Mouse (Mus musculus) kidney, adult 18-20 months (tissue): ENCODE measurements at regions not wholly inside any gene's neighbourhood (a gene's known extent, or its start where the extent isn't known, plus 50 kb on each side); places are given as distances from the start of the nearest gene placed in this dataset.

Source experiments
- DNase-seq: peaks from one replicate; pipeline ENCODE4 v3.0.0; 2021

GRCm38 (mm10) chr9:49946857-49947256, 148.1 kb upstream of the Ncam1 start:
- DNase-seq, result no peak

GRCm38 (mm10) chr9:49935555-49936376, 137.0 kb upstream of the Ncam1 start:
- no peak for DNase-seq

- no peak for DNase-seq
These were observed 129.4 kb upstream of the Ncam1 start for GRCm38 (mm10) chr9:49928041-49928656.

- no peak for DNase-seq
These were observed 128.6 kb upstream of the Ncam1 start for GRCm38 (mm10) chr9:49927281-49927680.

- no peak for DNase-seq
These were observed 127.1 kb upstream of the Ncam1 start for GRCm38 (mm10) chr9:49925796-49926195.

GRCm38 (mm10) chr9:49923981-49924501, 125.3 kb upstream of the Ncam1 start:
- DNase-seq, result peak; percentile 68

- no peak for DNase-seq
These were observed 124.0 kb upstream of the Ncam1 start for GRCm38 (mm10) chr9:49922770-49923169.

- no peak for DNase-seq
These were observed 123.4 kb upstream of the Ncam1 start for GRCm38 (mm10) chr9:49922162-49922561.

GRCm38 (mm10) chr9:49921306-49921705, 122.6 kb upstream of the Ncam1 start:
- DNase-seq, result no peak

- no peak for DNase-seq
These were observed 116.5 kb upstream of the Ncam1 start for GRCm38 (mm10) chr9:49915046-49915719.

- DNase-seq, result no peak
These were observed 115.0 kb upstream of the Ncam1 start for GRCm38 (mm10) chr9:49913677-49914076.

GRCm38 (mm10) chr9:49912306-49912705, 113.6 kb upstream of the Ncam1 start:
- DNase-seq, result no peak

GRCm38 (mm10) chr9:49906306-49906705, 107.6 kb upstream of the Ncam1 start:
- no peak for DNase-seq

- no peak for DNase-seq
These were observed 107.0 kb upstream of the Ncam1 start for GRCm38 (mm10) chr9:49905703-49906102.

- no peak for DNase-seq
These were observed 100.2 kb upstream of the Ncam1 start for GRCm38 (mm10) chr9:49898947-49899346.

GRCm38 (mm10) chr9:49884516-49885343, 86.0 kb upstream of the Ncam1 start:
- DNase-seq, result no peak

- no peak for DNase-seq
These were observed 80.8 kb upstream of the Ncam1 start for GRCm38 (mm10) chr9:49879361-49880128.

GRCm38 (mm10) chr9:49874881-49875280, 76.2 kb upstream of the Ncam1 start:
- DNase-seq, result no peak

- DNase-seq, result no peak
These were observed 74.8 kb upstream of the Ncam1 start for GRCm38 (mm10) chr9:49873550-49873949.

GRCm38 (mm10) chr9:49851522-49851921, 52.8 kb upstream of the Ncam1 start:
- DNase-seq, result no peak

- no peak for DNase-seq
These were observed 50.7 kb upstream of the Ncam1 start for GRCm38 (mm10) chr9:49849442-49849841.

- no peak for DNase-seq
These were observed 50.2 kb upstream of the Ncam1 start for GRCm38 (mm10) chr9:49848943-49849342.
